Mouse (Mus musculus) stomach, embryonic 14.5 days (tissue): ENCODE measurements around the gene Slc5a2. TPM values are rescaled to one million over a fixed set of nuclear protein-coding genes. Genes with fewer than 3 reads are reported as not detected.

ENCODE experiments used
- ATAC-seq: fragments of 200-750 bp; cut with Nextera tagmentation; 2 replicates; pipeline ENCODE4 v1.8.0; 2017; ENCODE audit warnings: low read depth, moderate TSS enrichment; ENCODE audit not compliant: insufficient number of reproducible peaks, insufficient read depth, low FRiP score
- H3K27ac ChIP-seq: fragments of 300-500 bp; sonication (generic); 2 replicates; pipeline ENCODE4 v1.5.1; 2014; ENCODE audit warnings: mild to moderate bottlenecking, low read length, moderate library complexity, mixed read lengths
- H3K27me3 ChIP-seq: fragments of 300-500 bp; sonication (generic); 2 replicates; pipeline ENCODE4 v1.6.1; 2014; ENCODE audit warnings: low read length, control low read depth, mixed read lengths; ENCODE audit not compliant: control insufficient read depth, insufficient read depth
- H3K36me3 ChIP-seq: fragments of 300-500 bp; sonication (generic); 2 replicates; pipeline ENCODE4 v1.6.1; 2014; ENCODE audit warnings: mild to moderate bottlenecking, control low read depth, low read length, moderate library complexity, mixed read lengths; ENCODE audit not compliant: control insufficient read depth, insufficient read depth
- H3K4me1 ChIP-seq: fragments of 300-500 bp; sonication (generic); 2 replicates; pipeline ENCODE4 v1.6.1; 2014; ENCODE audit warnings: low read length, control low read depth, mixed read lengths; ENCODE audit not compliant: control insufficient read depth, insufficient read depth
- H3K4me2 ChIP-seq: fragments of 300-500 bp; sonication (generic); replicated peaks from 2 replicates; pipeline ENCODE4 v1.6.1; 2014; ENCODE audit warnings: low read depth, low read length, control low read depth
- H3K4me3 ChIP-seq: fragments of 300-500 bp; sonication (generic); 2 replicates; pipeline ENCODE4 v1.5.1; 2014; ENCODE audit warnings: low read depth, low read length, control low read depth
- H3K9ac ChIP-seq: fragments of 300-500 bp; sonication (generic); replicated peaks from 2 replicates; pipeline ENCODE4 v1.6.1; 2014; ENCODE audit warnings: low read depth, mild to moderate bottlenecking, control low read depth, low read length, moderate library complexity, mixed read lengths
- H3K9me3 ChIP-seq: fragments of 300-500 bp; sonication (generic); 2 replicates; pipeline ENCODE4 v1.6.1; 2016; ENCODE audit warnings: low read depth, low read length, control low read depth; ENCODE audit not compliant: control insufficient read depth
- WGBS: fragments of 180-500 bp; shearing (Covaris S2); extraction: QIAGEN DNeasy Blood & Tissue Kit; methylation state at CpG from one replicate; pipeline ENCODE4 v1.1.7; 2014; 5-methylcytosine and 5-hydroxymethylcytosine counted together
- polyA plus RNA-seq: library from polyadenylated mRNA; unstranded; fragments of >200 nt; fragmentation: Nextera tagmentation; extraction: Ambion mirVana; gene quantifications from 2 replicates; pipeline ENCODE4 v1.2.1, GENCODE M21; 2014

The Slc5a2 gene
- polyA plus RNA-seq, 1 experiment from 2014 or later: 2.5 TPM

DNA sequence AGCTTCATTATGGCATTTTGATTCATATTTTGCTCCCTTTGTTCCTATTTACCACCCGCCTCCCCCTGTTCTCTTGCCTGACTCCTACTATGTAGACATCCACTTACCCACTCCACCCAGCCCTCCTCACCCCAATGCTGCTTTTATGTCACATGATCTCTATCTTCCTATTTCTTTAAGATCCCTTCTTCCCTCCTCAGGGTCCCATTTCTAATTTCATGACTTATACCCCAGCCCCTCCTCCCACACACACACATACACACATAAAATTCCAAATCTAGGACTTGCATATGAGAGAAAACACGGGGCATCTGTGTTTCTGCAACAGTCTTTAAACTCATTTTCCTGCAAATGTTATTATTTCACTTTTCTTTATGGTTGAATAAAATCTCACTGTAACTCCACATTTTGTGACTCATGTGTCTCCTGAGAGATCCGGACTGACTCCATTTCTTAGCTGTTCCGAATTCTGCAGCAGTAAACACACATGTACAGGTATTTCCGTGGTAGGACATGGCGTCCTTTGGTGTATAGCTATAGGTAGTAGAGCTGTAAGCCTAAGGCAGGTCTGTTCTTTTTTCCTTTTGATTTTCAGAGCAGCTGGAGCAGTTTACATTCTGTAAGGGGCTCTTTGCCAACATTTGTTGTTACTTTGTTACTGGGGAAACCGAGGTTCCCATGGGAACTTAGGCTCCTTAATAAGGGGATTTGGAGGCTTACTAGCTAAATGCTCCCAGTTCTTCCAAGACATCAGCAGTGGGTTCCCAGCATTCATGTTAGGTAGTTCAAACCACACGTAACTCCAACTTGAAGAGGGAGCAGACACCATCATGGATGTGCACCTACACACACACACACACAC is 33.3 kb downstream of the Slc5a2 start:
- 70% methylated on average over 8 of the region's 8 CpGs for WGBS
- Histone ChIP-seq H3K9ac (no peak overlapping the region), H3K27me3 (no peaks in the 10 kb centered on the region), H3K27ac (no peak overlapping the region; the same call in 1 of the 2 replicates), H3K4me3 (peak overlapping the region; percentile 83), H3K9me3 (no peaks in the 10 kb centered on the region), H3K36me3 (no peaks in the 10 kb centered on the region), H3K4me2 (peak overlapping the region; percentile 88), H3K4me1 (peaks cover 17% of the 10 kb centered on the region)
- ATAC-seq: no peak; the same call in 1 of the 2 replicates

DNA sequence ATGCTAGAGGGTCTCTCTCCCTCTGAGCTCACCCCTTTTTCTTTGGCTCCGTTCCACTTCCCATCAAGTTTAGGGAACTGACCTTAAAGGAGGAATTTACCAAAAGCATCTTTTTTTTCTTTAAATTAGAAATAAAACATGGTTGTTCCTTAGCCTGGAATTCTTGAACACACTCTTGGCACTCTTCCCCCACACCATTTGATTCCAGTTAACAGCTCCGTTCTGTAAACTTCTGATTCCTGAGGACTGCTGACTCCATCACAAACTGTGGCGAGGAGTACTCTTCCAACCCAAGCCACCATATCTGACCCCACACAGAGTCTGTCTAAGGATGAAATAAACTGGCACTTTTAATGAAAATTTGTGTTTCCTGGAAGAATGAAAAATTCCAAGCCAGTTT is 35.5 kb downstream of the Slc5a2 start:
- 59% methylated on average over 3 of the region's 3 CpGs for WGBS
- H3K4me2 ChIP-seq: no peak overlapping the region
- H3K36me3 ChIP-seq: no peaks in the 10 kb centered on the region
- ATAC-seq: no peak
- H3K9ac ChIP-seq: no peak overlapping the region
- peaks cover 21% of the 10 kb centered on the region for H3K4me1 ChIP-seq
- H3K27ac ChIP-seq: no peak overlapping the region
- H3K9me3 ChIP-seq: no peaks in the 10 kb centered on the region
- no peak overlapping the region for H3K4me3 ChIP-seq
- H3K27me3 ChIP-seq: no peaks in the 10 kb centered on the region

DNA sequence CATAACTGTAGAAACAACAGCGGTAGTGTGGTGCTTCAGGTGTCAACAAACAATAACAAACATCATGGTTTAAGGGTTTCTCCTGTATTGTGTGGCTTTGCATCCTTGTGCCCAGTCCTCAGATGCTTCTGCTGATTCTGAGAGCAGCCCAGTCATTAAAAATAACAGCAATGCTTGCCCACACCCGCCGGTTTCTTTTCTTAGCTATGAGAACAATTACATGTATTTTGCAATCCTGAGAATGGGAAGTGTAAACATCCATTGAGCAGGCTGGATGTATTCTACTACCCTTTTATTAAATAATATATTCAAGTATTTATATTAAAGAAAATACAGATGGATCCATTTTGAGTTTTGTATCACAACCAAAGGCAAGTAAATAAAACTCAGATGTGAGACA is 36.7 kb downstream of the Slc5a2 start:
- Histone ChIP-seq H3K4me2 (no peak overlapping the region), H3K9me3 (no peaks in the 10 kb centered on the region), H3K9ac (no peak overlapping the region), H3K4me3 (no peak overlapping the region), H3K36me3 (no peaks in the 10 kb centered on the region), H3K27me3 (no peaks in the 10 kb centered on the region), H3K27ac (no peak overlapping the region), H3K4me1 (peaks cover 13% of the 10 kb centered on the region; the same call in 1 of the 2 replicates)
- no peak for ATAC-seq
- WGBS: 81% methylated on average over 3 of the region's 3 CpGs

DNA sequence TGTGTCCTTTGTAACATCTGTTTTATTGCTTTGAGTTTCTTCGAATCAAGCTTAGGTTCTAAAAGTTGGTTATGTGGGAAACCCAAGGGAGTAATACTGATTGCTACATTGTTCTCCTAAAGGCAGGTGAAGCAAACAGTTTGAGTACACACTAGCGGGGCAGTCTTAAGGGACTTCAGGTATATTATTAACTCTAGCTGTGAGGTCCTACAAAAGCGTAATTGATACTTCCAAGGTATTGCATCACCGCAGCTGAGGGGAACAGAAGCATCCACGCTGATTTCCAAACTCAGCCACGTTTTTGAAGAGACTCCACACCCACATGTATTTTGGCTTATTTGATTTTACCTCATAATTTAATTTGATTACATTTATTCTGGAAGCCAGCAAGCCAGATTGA is 38.7 kb downstream of the Slc5a2 start:
- WGBS: 53% methylated on average over 6 of the region's 6 CpGs
- H3K9me3 ChIP-seq: no peaks in the 10 kb centered on the region
- no peak overlapping the region for H3K4me2 ChIP-seq
- no peak overlapping the region for H3K4me3 ChIP-seq
- H3K36me3 ChIP-seq: no peaks in the 10 kb centered on the region
- H3K27me3 ChIP-seq: no peaks in the 10 kb centered on the region
- peak; percentile 64; the same call in 1 of the 2 replicates for ATAC-seq
- no peak overlapping the region for H3K9ac ChIP-seq
- no peak overlapping the region for H3K27ac ChIP-seq
- H3K4me1 ChIP-seq: 0 out of 2 replicates have a peak, but pooled peaks cover 5% of the 10 kb centered on the region

DNA sequence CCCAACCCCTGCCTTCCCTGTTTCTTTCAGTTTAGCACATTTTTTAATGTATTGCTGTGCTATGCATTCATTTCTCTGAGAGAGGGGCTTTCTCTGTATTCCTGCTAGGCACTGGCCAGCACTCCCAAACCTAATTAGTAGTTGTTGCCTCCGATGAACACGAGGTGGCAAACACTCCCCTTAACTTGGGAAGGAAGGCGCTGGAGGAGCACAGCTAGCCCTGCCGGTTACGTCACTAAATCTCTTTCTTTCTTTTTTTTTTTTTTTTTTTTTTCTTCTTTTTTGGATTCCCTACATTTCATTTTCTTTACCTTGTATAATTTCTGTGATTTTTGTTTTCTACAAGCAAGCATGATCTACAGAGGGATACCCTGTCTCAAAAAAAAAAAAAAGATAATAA is 39.5 kb downstream of the Slc5a2 start:
- Histone ChIP-seq H3K4me2 (no peak overlapping the region), H3K9me3 (no peaks in the 10 kb centered on the region), H3K27me3 (no peaks in the 10 kb centered on the region), H3K9ac (no peak overlapping the region), H3K36me3 (no peaks in the 10 kb centered on the region), H3K4me3 (no peak overlapping the region), H3K4me1 (0 out of 2 replicates have a peak, but pooled peaks cover 9% of the 10 kb centered on the region), H3K27ac (0 out of 2 replicates have a peak overlapping the region, but pooled peaks have one; percentile 21)
- WGBS: under 1% methylated on average over 5 of the region's 5 CpGs
- peak; percentile 73 for ATAC-seq

DNA sequence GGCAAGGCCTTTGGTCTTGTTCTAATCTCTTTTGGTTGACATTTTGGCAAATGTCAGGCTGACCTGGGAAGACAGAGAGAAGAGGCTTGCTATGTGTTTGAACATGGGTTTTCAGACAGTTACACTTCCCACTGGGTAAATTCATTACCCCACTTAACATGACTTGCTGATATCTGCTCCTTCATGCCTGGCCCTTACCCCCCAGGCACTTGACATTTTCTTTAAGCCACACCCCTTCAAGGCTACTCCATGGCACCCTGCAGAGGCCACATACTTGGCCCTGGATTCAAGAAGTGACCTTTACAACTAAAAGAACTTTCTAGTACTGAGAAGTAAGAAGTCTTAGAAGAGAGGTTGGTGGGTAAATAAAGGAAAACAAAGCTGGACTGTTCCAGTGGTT is 42.4 kb downstream of the Slc5a2 start:
- peaks cover 9% of the 10 kb centered on the region; the same call in 1 of the 2 replicates for H3K4me1 ChIP-seq

DNA sequence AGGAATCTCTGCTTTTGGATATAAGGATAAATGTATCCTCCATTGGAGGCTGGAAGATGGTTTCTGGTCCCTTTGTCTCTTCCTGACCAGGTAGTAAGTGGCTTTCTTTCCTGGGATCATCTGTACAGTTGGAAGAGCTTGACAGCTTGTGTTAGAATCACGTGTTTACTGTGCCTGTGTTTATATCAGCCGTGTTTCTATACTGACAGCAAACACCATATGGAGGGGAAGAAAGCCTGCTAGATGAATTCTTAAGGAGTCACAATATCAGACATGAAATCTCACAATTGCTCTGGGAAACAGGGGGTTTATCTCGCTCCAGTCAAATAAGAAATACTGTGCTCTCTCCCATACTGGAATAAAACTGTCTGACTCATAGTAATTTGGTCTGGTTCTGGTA is 43.8 kb downstream of the Slc5a2 start:
- Histone ChIP-seq H3K9ac (no peak overlapping the region), H3K4me2 (no peak overlapping the region), H3K27me3 (no peaks in the 10 kb centered on the region), H3K4me1 (peaks cover 9% of the 10 kb centered on the region; the same call in 1 of the 2 replicates), H3K36me3 (no peaks in the 10 kb centered on the region), H3K4me3 (no peak overlapping the region), H3K27ac (no peak overlapping the region), H3K9me3 (no peaks in the 10 kb centered on the region)
- no peak for ATAC-seq
- 42% methylated on average over 3 of the region's 3 CpGs for WGBS

More for the DNA sequence above, 42.4 kb downstream of the Slc5a2 start:
- Histone ChIP-seq H3K9ac (no peak overlapping the region), H3K36me3 (no peaks in the 10 kb centered on the region), H3K4me3 (no peak overlapping the region), H3K4me2 (no peak overlapping the region), H3K27me3 (no peaks in the 10 kb centered on the region), H3K9me3 (no peaks in the 10 kb centered on the region), H3K27ac (no peak overlapping the region)
- ATAC-seq: no peak

DNA sequence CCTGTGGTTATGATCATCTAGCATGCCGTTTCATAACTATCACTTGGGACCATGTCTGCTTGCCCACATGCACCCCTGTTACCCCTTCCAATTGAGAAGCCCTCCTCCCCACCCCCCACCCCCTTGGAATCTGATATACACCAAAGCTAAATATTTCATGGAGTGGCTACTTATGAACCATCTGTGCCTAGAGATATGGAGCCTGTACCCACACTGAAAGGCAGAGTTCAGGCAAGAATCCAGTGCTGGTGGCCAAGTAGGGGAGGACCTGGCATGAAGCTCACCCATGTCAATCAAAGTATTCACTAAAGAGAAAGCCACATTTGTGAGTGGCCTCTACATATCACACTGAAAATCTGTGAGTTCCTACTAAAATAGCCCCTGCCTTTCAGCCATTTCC is 44.3 kb downstream of the Slc5a2 start:
- Histone ChIP-seq H3K9ac (no peak overlapping the region), H3K27ac (no peak overlapping the region), H3K4me3 (no peak overlapping the region), H3K9me3 (no peaks in the 10 kb centered on the region), H3K4me1 (peaks cover 4% of the 10 kb centered on the region; the same call in 1 of the 2 replicates), H3K27me3 (no peaks in the 10 kb centered on the region), H3K4me2 (no peak overlapping the region), H3K36me3 (no peaks in the 10 kb centered on the region)
- 78% methylated on average over 1 of the region's 1 CpGs for WGBS
- no peak for ATAC-seq
